Mouse (Mus musculus) mesoderm, embryonic 11.5 days (tissue): ENCODE measurements around the gene Ifna4.
A peak's percentile ranks its signal among the peaks of the same experiment; 100 is the strongest.

Experiments used
- DNase-seq: peaks from one replicate; pipeline ENCODE4 v3.0.0-alpha.2; 2012; ENCODE audit warnings: low read depth, low spot score

Ifna4 gene

GRCm38 (mm10) chr4:88865011-88865569, 23.4 kb downstream of the Ifna4 start:
- DNase-seq, result no peak

- peak; percentile 80 for DNase-seq
Observed at GRCm38 (mm10) chr4:88867366-88867925, 25.8 kb downstream of the Ifna4 start.

- DNase-seq, result peak; percentile 60
Observed at GRCm38 (mm10) chr4:88867926-88868911, 26.6 kb downstream of the Ifna4 start.

GRCm38 (mm10) chr4:88872691-88873090, 31.0 kb downstream of the Ifna4 start:
- DNase-seq, result peak; percentile 43

GRCm38 (mm10) chr4:88875435-88876095, 33.9 kb downstream of the Ifna4 start:
- DNase-seq, result no peak

- DNase-seq, result no peak
Observed at GRCm38 (mm10) chr4:88876520-88876919, 34.9 kb downstream of the Ifna4 start.

- no peak for DNase-seq
Observed at GRCm38 (mm10) chr4:88878246-88878645, 36.6 kb downstream of the Ifna4 start.

GRCm38 (mm10) chr4:88878772-88879171, 37.1 kb downstream of the Ifna4 start:
- DNase-seq, result no peak

GRCm38 (mm10) chr4:88880101-88880500, 38.4 kb downstream of the Ifna4 start, which contains the start of gene Ifne:
Ifne (minus strand) TSS chr4:88880201.
- no peak for DNase-seq

GRCm38 (mm10) chr4:88888236-88888635, 46.6 kb downstream of the Ifna4 start:
- no peak for DNase-seq
